Mouse (Mus musculus) urinary bladder, adult 2 months (tissue): ENCODE data around the gene Copz1. TPM values are rescaled to one million over a fixed set of nuclear protein-coding genes. Genes with fewer than 3 reads are reported as not detected.
"Not testable (repeated sequence)": the region's sequence is repeated elsewhere in the genome, so short reads cannot be mapped to it uniquely, and the experiment has no call there.

ENCODE experiments used
- DNase-seq: peaks from one replicate; pipeline ENCODE4 v3.0.0; 2022; ENCODE audit warnings: low spot score
- polyA plus RNA-seq: library from polyadenylated mRNA; depleted of rRNA; stranded (reverse); fragments of >200 nt; gene quantifications from 2 replicates; pipeline ENCODE4 v1.2.3, GENCODE M21; 2012; rRNA removed

The Copz1 gene
- polyA plus RNA-seq = 125 and 135 TPM in 2 replicates

GRCm38 (mm10) chr15:103272419-103273279 lies at the start of gene Copz1:
TSS of gene Copz1 (plus strand) at chr15:103272714.
- DNase-seq = peak; percentile 86

GRCm38 (mm10) chr15:103224161-103224560 lies 48.4 kb upstream of the Copz1 start:
- DNase-seq = no peak

GRCm38 (mm10) chr15:103227022-103227421 lies 45.5 kb upstream of the Copz1 start:
- DNase-seq = no peak

- no peak for DNase-seq
Measured at GRCm38 (mm10) chr15:103227572-103227971, 44.9 kb upstream of the Copz1 start.

GRCm38 (mm10) chr15:103228904-103229303 lies 43.6 kb upstream of the Copz1 start:
- DNase-seq = no peak

- DNase-seq = no peak
Measured at GRCm38 (mm10) chr15:103233119-103233518, 39.4 kb upstream of the Copz1 start.

GRCm38 (mm10) chr15:103237295-103237694 lies 35.2 kb upstream of the Copz1 start:
- DNase-seq = no peak

- peak; percentile 65 for DNase-seq
Measured at GRCm38 (mm10) chr15:103239130-103239684, 33.3 kb upstream of the Copz1 start.

- peak; percentile 90 for DNase-seq
Measured at GRCm38 (mm10) chr15:103239685-103240159, 32.8 kb upstream of the Copz1 start, which contains the start of gene Cbx5. TSS of gene Cbx5 (minus strand) at chr15:103239816.

GRCm38 (mm10) chr15:103240160-103241028 lies 32.1 kb upstream of the Copz1 start, which contains the start of gene Hnrnpa1:
TSS of gene Hnrnpa1 (plus strand) at chr15:103240432.
- DNase-seq = peak; percentile 75

- not testable (repeated sequence) for DNase-seq
Measured at GRCm38 (mm10) chr15:103241071-103242018, 31.2 kb upstream of the Copz1 start.

GRCm38 (mm10) chr15:103242885-103243284 lies 29.6 kb upstream of the Copz1 start:
- no peak for DNase-seq

- no peak for DNase-seq
Measured at GRCm38 (mm10) chr15:103245616-103246015, 26.9 kb upstream of the Copz1 start.

GRCm38 (mm10) chr15:103247078-103247781 lies 25.3 kb upstream of the Copz1 start:
- DNase-seq = no peak

- DNase-seq = no peak
Measured at GRCm38 (mm10) chr15:103247782-103248400, 24.6 kb upstream of the Copz1 start.

- no peak for DNase-seq
Measured at GRCm38 (mm10) chr15:103248401-103249313, 23.9 kb upstream of the Copz1 start.

GRCm38 (mm10) chr15:103249511-103249910 lies 23.0 kb upstream of the Copz1 start:
- not testable (repeated sequence) for DNase-seq

- peak; percentile 49 for DNase-seq
Measured at GRCm38 (mm10) chr15:103250195-103250740, 22.2 kb upstream of the Copz1 start.
